Mouse (Mus musculus): ENCODE results near the gene Sugct.

DNA sequence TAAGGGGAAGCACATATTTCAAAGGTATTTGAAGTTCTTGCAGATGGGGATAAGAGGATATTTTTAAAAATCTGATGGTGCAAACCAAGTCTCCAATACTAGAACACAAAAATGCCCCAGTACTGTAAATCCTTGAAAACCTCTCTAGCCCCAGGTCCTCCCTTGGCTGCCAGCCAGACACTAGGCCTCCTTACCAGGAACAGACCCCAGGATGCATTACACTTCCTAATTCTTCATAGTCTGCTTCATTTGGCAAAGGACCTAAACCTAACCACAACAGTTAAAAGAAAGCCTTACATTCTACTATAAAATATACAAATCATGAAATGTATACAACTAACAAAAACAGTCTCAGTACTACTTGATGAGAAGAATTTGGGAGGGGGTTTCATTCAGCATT is 609.2 kb downstream of the Sugct start:
- TF ChIP-seq CTCF (IDR thresholded peaks at IDR 0.05) = no peak
- no peak for TF ChIP-seq POLR2A (IDR thresholded peaks at IDR 0.05; ENCODE audit: insufficient read depth, low read depth, low read length)
- TF ChIP-seq EP300 (IDR thresholded peaks at IDR 0.05; ENCODE audit: insufficient read depth, low read depth, low read length) = no peak
